Mouse (Mus musculus) A20 (cell line): ENCODE data around the gene Cdadc1.

ENCODE experiments used
- DNase-seq: peaks from one replicate; pipeline ENCODE4 v3.0.0-alpha.2; 2011; ENCODE audit warnings: low read depth, low spot score

Gene Cdadc1

DNA sequence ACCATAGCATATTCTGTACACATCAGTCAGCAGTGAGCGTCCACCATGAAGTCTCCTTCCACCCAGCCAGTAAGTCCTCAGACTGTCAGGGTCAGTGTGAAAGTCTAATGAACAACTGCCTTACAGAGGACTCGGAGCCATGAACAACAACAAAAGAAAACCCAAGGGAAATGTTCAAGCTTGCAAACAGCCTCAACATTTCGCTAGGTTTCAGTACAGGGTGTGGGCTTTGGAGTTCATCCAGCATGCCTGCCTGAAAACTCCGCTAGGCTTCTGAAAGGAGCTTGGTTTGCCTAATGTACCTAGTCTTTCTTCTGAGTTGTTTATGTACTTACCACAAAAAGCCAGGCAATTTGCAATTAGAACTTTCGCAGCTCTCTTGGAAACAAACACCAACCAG, 53.8 kb downstream of the Cdadc1 start:
- DNase-seq, result no peak

DNA sequence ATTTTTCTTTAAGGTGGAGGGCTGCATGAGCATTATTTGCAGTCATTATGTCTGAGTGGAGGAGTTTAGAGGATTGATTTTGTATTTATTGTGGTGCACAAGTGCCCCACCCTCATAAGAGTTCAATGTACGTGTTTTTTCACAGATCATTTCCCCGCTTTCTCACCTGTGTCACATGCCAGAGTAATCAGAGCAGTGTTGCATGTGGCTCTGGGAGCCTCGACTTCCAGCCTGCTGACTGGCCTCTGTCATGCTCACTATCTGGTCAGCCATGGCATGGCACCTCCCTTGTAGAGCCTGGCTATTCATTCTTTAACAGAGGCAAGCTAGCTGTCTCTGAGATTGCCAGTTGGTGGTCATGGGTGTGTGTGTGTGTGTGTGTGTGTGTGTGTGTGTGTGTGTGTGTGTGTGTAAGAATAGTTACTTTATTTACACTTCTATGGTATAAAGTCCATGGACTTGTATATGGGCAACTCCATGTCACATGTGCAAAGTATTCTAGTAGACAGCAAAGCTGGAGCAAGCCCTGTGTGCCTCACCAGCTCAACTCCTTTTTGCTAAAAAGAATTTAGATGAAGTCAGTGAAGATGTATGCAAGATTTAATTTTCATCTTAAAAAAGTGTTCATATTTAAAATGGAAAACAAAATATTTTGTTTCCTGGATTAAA, 54.5 kb downstream of the Cdadc1 start:
- DNase-seq, result no peak

DNA sequence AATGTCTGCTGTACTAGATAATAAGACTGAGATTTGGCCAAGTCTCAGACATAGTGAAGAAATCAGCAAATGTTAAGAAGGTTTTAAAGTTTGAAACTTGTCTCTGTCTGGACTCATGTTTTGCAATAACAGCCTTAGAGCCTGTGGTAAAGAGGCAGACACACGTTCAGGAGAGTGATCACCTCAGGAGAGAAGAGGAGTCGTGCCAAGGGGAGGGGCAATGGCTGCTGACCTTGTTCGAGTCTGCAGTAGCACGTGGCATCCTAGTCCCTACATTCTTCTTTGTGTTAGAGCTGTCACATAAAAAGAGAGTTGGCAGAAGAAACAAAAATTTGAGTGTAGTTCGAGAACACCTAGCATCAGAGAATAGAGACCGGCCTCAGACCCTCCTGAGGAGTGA, 57.0 kb downstream of the Cdadc1 start:
- no peak for DNase-seq

DNA sequence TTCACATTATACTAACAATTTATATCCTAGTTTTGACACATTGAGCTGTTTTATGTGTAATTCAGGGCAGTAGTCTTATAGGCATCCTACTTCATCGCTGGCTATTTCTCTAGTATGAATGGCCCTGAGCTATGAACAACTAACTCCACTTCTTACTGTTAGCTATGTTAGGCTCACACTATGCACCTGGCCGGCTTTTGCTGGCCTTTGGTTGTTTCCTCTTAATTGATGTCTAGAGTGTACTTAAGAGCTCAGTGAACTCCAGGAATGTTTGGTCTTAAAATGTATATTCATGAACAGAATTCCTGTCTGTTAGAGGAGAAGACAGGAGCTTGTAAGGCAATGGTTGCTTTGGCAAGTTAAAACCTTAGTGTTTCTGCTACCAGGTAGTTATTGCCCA, 57.5 kb downstream of the Cdadc1 start:
- no peak for DNase-seq

DNA sequence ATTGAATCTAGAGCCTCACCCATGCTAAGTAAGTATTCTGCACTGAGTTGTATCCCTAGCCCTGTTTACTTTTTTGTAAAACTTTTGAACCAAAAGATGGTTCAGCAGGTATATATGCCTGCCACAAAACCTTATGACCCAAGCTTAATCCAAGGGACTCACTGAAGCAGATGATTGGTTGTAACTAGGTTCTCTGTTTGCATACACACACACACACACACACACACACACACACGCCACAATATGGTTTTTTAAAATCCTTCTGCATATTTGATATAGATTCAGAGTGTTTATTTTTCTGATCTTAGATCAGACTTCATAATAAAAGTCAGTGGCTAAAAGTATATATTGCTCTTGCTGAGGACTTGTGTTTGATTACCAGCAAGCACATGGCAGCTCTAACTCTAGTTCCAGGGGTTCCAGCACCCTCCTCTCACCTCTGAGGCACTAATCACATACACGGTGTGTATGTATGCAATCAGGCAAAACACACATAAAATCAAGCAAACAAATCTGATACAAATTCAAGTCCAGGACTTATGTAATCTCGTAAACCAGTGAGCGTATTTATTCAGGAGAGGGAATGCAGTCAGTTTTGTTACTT, 59.8 kb downstream of the Cdadc1 start:
- DNase-seq, result no peak

DNA sequence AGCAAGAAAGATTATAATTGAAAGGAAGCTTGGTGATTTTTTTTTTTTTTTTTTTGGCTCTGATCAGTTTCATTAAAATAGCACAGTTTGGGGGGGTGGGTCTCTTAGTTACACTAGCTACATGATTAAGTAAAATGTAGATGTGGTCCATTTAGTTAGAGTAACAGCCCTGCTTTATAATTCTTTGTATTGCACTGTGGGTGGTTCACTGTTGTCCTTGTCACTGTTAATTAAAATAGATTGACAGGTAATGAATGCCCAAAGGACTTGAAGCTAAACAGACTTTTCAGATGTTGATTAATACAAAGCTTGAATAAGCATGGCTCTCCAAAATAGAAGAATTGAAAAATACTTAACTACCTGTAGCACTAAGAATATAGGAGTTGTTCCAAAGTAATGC, 63.9 kb downstream of the Cdadc1 start:
- no peak for DNase-seq

DNA sequence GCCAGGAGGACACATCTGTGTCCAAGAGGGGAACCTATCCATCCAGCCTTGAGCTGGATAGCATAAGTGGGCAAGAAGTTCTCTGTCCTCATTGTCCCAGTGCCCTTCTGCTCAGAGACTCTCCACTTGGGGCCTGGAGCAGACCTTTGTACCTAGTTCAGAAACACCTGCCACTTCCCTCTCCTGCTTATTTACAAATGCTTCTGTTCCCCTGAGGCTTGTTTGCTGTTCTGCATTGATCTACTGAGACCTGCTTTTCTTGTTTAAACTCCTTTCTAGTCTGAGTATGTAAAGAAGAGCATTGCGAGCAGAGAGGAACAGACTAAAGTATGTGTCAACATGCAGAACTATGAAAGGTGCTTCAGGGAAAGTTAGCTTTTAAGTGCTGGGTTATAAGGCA, 64.8 kb downstream of the Cdadc1 start:
- no peak for DNase-seq

DNA sequence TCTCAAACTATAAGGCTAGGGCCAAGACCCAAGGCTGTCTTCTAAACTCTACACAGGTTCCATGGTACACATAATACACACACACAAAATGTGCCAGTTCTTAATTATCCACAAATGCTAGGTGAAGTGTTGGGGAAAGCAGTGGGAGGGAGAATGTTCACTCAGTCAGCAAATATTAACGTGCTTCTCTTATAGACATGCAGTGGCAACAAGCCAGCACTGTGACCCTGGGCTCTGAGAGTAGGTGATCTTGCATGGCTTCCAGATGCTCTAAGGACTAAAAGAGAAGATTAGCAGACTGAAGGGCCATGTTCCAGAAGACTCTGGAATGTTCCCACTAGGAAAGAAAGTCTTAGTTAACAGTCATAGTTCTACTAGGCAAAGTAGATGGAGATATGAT, 67.0 kb downstream of the Cdadc1 start:
- DNase-seq, result no peak

DNA sequence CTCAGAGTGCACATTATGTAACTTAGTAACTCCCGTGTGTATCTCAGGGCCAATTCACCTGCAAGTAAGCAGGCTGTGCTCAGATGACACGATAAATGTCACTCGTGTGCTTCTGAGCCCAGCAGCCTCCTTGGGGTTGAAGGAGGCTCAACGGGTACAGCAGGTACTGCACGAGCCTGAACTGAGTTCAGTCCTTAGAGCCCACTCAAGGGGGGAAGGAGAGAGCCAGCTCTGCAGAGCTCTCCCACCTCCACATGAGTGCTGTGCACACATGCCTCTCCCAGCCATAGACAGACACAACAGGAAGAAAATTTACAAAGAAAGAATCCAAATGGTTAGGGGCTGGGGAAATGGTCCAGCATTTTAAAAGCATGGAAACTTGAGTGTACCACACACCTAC, 71.9 kb downstream of the Cdadc1 start:
- DNase-seq, result no peak

DNA sequence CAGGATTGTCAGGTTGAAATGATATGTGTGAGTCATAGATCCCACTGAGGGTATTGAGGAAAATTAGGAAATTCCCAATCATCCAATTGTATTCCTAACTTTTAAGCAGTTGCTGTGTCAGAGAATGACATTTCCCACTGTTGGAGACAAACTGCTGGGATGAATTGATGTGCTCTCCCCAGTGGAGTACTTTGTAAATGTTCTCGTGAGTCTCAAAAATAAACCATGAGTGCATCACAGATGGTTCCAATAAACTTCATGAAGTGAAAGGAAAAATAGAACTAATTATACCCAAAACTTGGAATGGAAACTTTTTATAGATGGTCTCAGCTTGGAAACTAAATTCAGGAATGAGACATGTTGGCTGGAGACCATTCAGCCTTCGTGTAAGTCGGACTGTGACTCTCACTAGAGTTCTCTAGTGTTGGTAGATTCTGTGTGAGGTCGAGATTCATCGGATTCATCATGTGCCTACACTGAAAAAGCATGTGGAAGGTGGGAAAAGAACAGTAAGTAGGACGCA, 83.8 kb downstream of the Cdadc1 start:
- no peak for DNase-seq
